Mouse (Mus musculus) MEL (cell line): ENCODE results near the gene Myrfl. TPM values are rescaled to one million over a fixed set of nuclear protein-coding genes. Genes with fewer than 3 reads are reported as not detected.

Source experiments
- DNase-seq: peaks from one replicate; pipeline ENCODE4 v3.0.0; 2011; ENCODE audit warnings: low read depth, low spot score
- H3K27ac ChIP-seq: 2 replicates; pipeline ENCODE4 v1.5.1; 2012; ENCODE audit warnings: low read depth, mild to moderate bottlenecking, control low read depth, low read length, moderate library complexity; ENCODE audit not compliant: control insufficient read depth
- H3K27me3 ChIP-seq, 2 experiments: fragments of 150-350 bp in 1 of 2; sonication (generic) in 1 of 2; 2 replicates each; pipeline ENCODE4 v1.6.1; 2012; ENCODE audit warnings: low read length in 2 of 2, mild to moderate bottlenecking in 2 of 2, improper control_type of control experiment in 1 of 2, moderate library complexity in 1 of 2; ENCODE audit not compliant: insufficient read depth in 2 of 2, control insufficient read depth in 1 of 2
- H3K36me3 ChIP-seq, 2 experiments: 2 replicates each; pipeline ENCODE4 v1.6.1; 2012 to 2014; ENCODE audit warnings: low read length in 2 of 2, improper control_type of control experiment in 1 of 2, inconsistent platforms in 1 of 2, mild to moderate bottlenecking in 1 of 2; ENCODE audit not compliant: insufficient read depth in 2 of 2, control insufficient read depth in 1 of 2
- H3K4me1 ChIP-seq, 2 experiments: fragments of 150-350 bp in 1 of 2; sonication (generic) in 1 of 2; 2 replicates each; pipeline ENCODE4 v1.6.1; 2012; ENCODE audit warnings: low read length in 2 of 2, improper control_type of control experiment in 1 of 2, mild to moderate bottlenecking in 1 of 2; ENCODE audit not compliant: insufficient read depth in 2 of 2, control insufficient read depth in 1 of 2
- H3K4me3 ChIP-seq, 2 experiments: fragments of 150-350 bp in 1 of 2; sonication (generic) in 1 of 2; 2 replicates each; pipeline ENCODE4 v1.5.1; 2012; ENCODE audit warnings: low read depth in 2 of 2, low read length in 2 of 2, mild to moderate bottlenecking in 2 of 2, moderate library complexity in 2 of 2, control low read depth in 1 of 2, improper control_type of control experiment in 1 of 2; ENCODE audit not compliant: control insufficient read depth in 1 of 2, insufficient read depth in 1 of 2
- H3K79me2 ChIP-seq: 2 replicates; pipeline ENCODE4 v1.6.1; 2012; ENCODE audit warnings: mild to moderate bottlenecking, low read length, moderate library complexity; ENCODE audit not compliant: control insufficient read depth, poor library complexity, insufficient read depth
- H3K9ac ChIP-seq: 2 replicates; pipeline ENCODE4 v1.6.1; 2012; ENCODE audit warnings: low read depth, mild to moderate bottlenecking, control low read depth, low read length, moderate library complexity; ENCODE audit not compliant: control insufficient read depth, poor library complexity, severe bottlenecking
- H3K9me3 ChIP-seq: fragments of 150-350 bp; sonication (generic); replicated peaks from 2 replicates; pipeline ENCODE4 v1.6.1; 2012; ENCODE audit warnings: mild to moderate bottlenecking, low read length, improper control_type of control experiment, moderate library complexity; ENCODE audit not compliant: insufficient read depth
- CTCF ChIP-seq, 3 experiments: IDR thresholded peaks in 2 of 3; conservative IDR thresholded peaks in 1 of 3; 2 replicates each; pipeline ENCODE4 v1.5.1; 2011 to 2012; ENCODE audit warnings: low read length in 3 of 3, low read depth in 2 of 3, mild to moderate bottlenecking in 2 of 3, improper control_type of control experiment in 1 of 3, inconsistent platforms in 1 of 3, mixed read lengths in 1 of 3, moderate library complexity in 1 of 3; ENCODE audit not compliant: control insufficient read depth in 1 of 3, insufficient read depth in 1 of 3, poor library complexity in 1 of 3, severe bottlenecking in 1 of 3
- JUND ChIP-seq: IDR thresholded peaks from 2 replicates; pipeline ENCODE4 v1.6.1; 2011; ENCODE audit warnings: low read depth, mild to moderate bottlenecking, improper control_type of control experiment, low read length
- MAFK ChIP-seq: IDR thresholded peaks from 2 replicates; pipeline ENCODE4 v1.6.1; 2011; ENCODE audit warnings: low read depth, mild to moderate bottlenecking, low read length, improper control_type of control experiment, borderline replicate concordance
- MAX ChIP-seq: IDR thresholded peaks from 2 replicates; pipeline ENCODE4 v1.6.1; 2011; ENCODE audit warnings: low read length, improper control_type of control experiment
- MAZ ChIP-seq: IDR thresholded peaks from 2 replicates; pipeline ENCODE4 v1.6.1; 2012; ENCODE audit warnings: low read depth, mild to moderate bottlenecking, inconsistent platforms, low read length, improper control_type of control experiment
- MEF2A ChIP-seq: IDR thresholded peaks from 2 replicates; pipeline ENCODE4 v1.6.1; 2014; ENCODE audit warnings: low read depth, mild to moderate bottlenecking, inconsistent platforms, low read length, improper control_type of control experiment; ENCODE audit not compliant: poor library complexity, insufficient replicate concordance, severe bottlenecking; ENCODE audit errors: extremely low read depth
- NELFE ChIP-seq: IDR thresholded peaks from 2 replicates; pipeline ENCODE4 v1.6.1; 2011; ENCODE audit warnings: low read depth, low read length, improper control_type of control experiment
- POLR2AphosphoS2 ChIP-seq: IDR thresholded peaks from 2 replicates; pipeline ENCODE4 v1.6.1; 2011; ENCODE audit warnings: low read length, improper control_type of control experiment
- POLR2AphosphoS5 ChIP-seq: IDR thresholded peaks from 2 replicates; pipeline ENCODE4 v1.6.1; 2012; ENCODE audit warnings: low read depth, borderline replicate concordance, mild to moderate bottlenecking, inconsistent platforms, low read length, moderate library complexity, mixed read lengths
- RAD21 ChIP-seq: IDR thresholded peaks from 2 replicates; pipeline ENCODE4 v1.6.1; 2011; ENCODE audit warnings: mild to moderate bottlenecking, low read depth, low read length, improper control_type of control experiment
- RCOR1 ChIP-seq: IDR thresholded peaks from 2 replicates; pipeline ENCODE4 v1.6.1; 2012; ENCODE audit warnings: low read depth, mild to moderate bottlenecking, inconsistent platforms, low read length, improper control_type of control experiment
- SIN3A ChIP-seq: IDR thresholded peaks from 2 replicates; pipeline ENCODE4 v1.6.1; 2012; ENCODE audit warnings: low read length, improper control_type of control experiment, inconsistent platforms
- TBP ChIP-seq: IDR thresholded peaks from 2 replicates; pipeline ENCODE4 v1.8.0; 2011; ENCODE audit warnings: low read depth, low read length, improper control_type of control experiment
- UBTF ChIP-seq: IDR thresholded peaks from 2 replicates; pipeline ENCODE4 v1.6.1; 2012; ENCODE audit warnings: low read depth, mild to moderate bottlenecking, inconsistent platforms, low read length, improper control_type of control experiment, moderate library complexity, borderline replicate concordance; ENCODE audit not compliant: insufficient read depth
- USF1 ChIP-seq: IDR thresholded peaks from 2 replicates; pipeline ENCODE4 v1.6.1; 2014; ENCODE audit warnings: low read depth, mild to moderate bottlenecking, inconsistent platforms, low read length, improper control_type of control experiment, moderate library complexity
- USF2 ChIP-seq, 2 experiments: IDR thresholded peaks; 2 replicates each; pipeline ENCODE4 v1.6.1; 2011 to 2012; ENCODE audit warnings: improper control_type of control experiment in 2 of 2, low read length in 2 of 2, borderline replicate concordance in 1 of 2, inconsistent platforms in 1 of 2, low read depth in 1 of 2, mild to moderate bottlenecking in 1 of 2; ENCODE audit not compliant: insufficient read depth in 1 of 2
- ZC3H11A ChIP-seq: IDR thresholded peaks from 2 replicates; pipeline ENCODE4 v1.6.1; 2012; ENCODE audit warnings: low read depth, mild to moderate bottlenecking, inconsistent platforms, low read length, improper control_type of control experiment
- ZKSCAN1 ChIP-seq: IDR thresholded peaks from 2 replicates; pipeline ENCODE4 v1.6.1; 2012; ENCODE audit warnings: low read depth, mild to moderate bottlenecking, inconsistent platforms, low read length, improper control_type of control experiment, moderate library complexity
- ZMIZ1 ChIP-seq: IDR thresholded peaks from 2 replicates; pipeline ENCODE4 v1.6.1; 2012; ENCODE audit warnings: low read depth, mild to moderate bottlenecking, inconsistent platforms, low read length, improper control_type of control experiment, moderate library complexity
- ZNF384 ChIP-seq: IDR thresholded peaks from 2 replicates; pipeline ENCODE4 v1.6.1; 2012; ENCODE audit warnings: low read depth, mild to moderate bottlenecking, inconsistent platforms, low read length, improper control_type of control experiment
- polyA plus RNA-seq, 2 experiments: library from polyadenylated mRNA; stranded (reverse) in 1 of 2; unstranded in 1 of 2; fragments of >175 nt in 1 of 2; fragments of >200 nt in 1 of 2; gene quantifications; 2 replicates each; pipeline versions ENCODE4 v1.2.1 to v1.2.4; 2012; ENCODE audit warnings: low replicate concordance in 2 of 2, low read depth in 1 of 2; ENCODE audit not compliant: insufficient read length in 2 of 2, insufficient read depth in 1 of 2, missing spikeins in 1 of 2
- total RNA-seq: library from RNA; depleted of rRNA; stranded (reverse); fragments of 300-350 nt; gene quantifications from 2 replicates; pipeline ENCODE4 v1.2.3, GENCODE M21; 2012

Gene Myrfl
- total and polyA plus RNA-seq, 3 experiments = 0.03 TPM; not detected in 2

DNA sequence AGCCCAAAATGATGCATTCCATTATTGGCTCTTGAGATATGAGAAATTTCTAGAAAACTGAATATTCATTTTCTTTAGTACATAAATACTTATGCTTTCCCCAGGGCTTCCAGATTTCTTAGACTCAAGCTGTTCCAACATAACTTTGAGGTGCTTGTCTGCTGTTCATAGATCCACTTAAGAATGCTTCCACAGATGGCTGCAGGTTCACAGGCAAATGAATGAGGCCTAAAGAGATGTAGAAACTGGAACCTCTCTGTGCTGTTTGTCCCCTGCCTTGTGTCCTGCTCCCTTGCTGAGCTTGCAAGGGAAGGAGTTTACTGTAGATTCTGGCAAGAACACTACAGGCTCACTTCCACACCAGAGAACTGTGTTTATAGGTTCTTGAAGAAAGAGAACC lies 108.3 kb downstream of the Myrfl start:
- H3K9ac ChIP-seq = no peak overlapping the region
- TF ChIP-seq ZMIZ1 = no peak
- no peak for TF ChIP-seq POLR2AphosphoS2
- no peak for TF ChIP-seq TBP
- TF ChIP-seq USF1 = no peak
- no peak for TF ChIP-seq SIN3A
- no peak for TF ChIP-seq RCOR1
- no peak for TF ChIP-seq ZC3H11A
- TF ChIP-seq MAX = no peak
- TF ChIP-seq JUND = no peak
- no peak for TF ChIP-seq POLR2AphosphoS5
- TF ChIP-seq NELFE = no peak
- TF ChIP-seq CTCF (IDR thresholded peaks at IDR 0.05 in 2 of 3, conservative IDR thresholded peaks at IDR 0.05 in 1 of 3; ENCODE audit: control insufficient read depth in 1 of 3, insufficient read depth in 1 of 3, low read depth in 2 of 3, low read length in 3 of 3, poor library complexity in 1 of 3, severe bottlenecking in 1 of 3) = no peak
- TF ChIP-seq MEF2A = no peak
- TF ChIP-seq MAZ = no peak
- no peak for TF ChIP-seq USF2 (IDR thresholded peaks at IDR 0.05; ENCODE audit: borderline replicate concordance in 1 of 2, insufficient read depth in 1 of 2, low read depth in 1 of 2, low read length in 2 of 2)
- TF ChIP-seq, all 39 proteins: peak for 0
- H3K79me2 ChIP-seq = no peaks in the 10 kb centered on the region

GRCm38 (mm10) chr10:116784098-116784497 lies 112.6 kb downstream of the Myrfl start:
- no peaks in the 10 kb centered on the region for H3K9me3 ChIP-seq
- no peaks in the 10 kb centered on the region for H3K4me1 ChIP-seq
- TF ChIP-seq NELFE (no peak), JUND (no peak), MAFK (no peak), ZKSCAN1 (no peak), ZNF384 (no peak), UBTF (no peak), RAD21 (no peak), CTCF (IDR thresholded peaks at IDR 0.05 in 2 of 3, conservative IDR thresholded peaks at IDR 0.05 in 1 of 3; ENCODE audit: control insufficient read depth in 1 of 3, insufficient read depth in 1 of 3, low read depth in 2 of 3, low read length in 3 of 3, poor library complexity in 1 of 3, severe bottlenecking in 1 of 3) (no peak), POLR2AphosphoS2 (no peak)
- TF ChIP-seq, all 39 proteins: peak for 0
- Histone ChIP-seq H3K9ac (no peak overlapping the region), H3K27me3 (no peaks in the 10 kb centered on the region), H3K27ac (no peak overlapping the region), H3K79me2 (no peaks in the 10 kb centered on the region), H3K4me3 (no peak overlapping the region), H3K36me3 (no peaks in the 10 kb centered on the region)
- DNase-seq = no peak

More for the DNA sequence above, 108.3 kb downstream of the Myrfl start:
- no peak overlapping the region for H3K27ac ChIP-seq
- no peaks in the 10 kb centered on the region for H3K27me3 ChIP-seq
- no peak for DNase-seq
- no peaks in the 10 kb centered on the region for H3K4me1 ChIP-seq
- H3K9me3 ChIP-seq = no peaks in the 10 kb centered on the region
- no peak overlapping the region for H3K4me3 ChIP-seq
- H3K36me3 ChIP-seq = no peaks in the 10 kb centered on the region
